Mouse (Mus musculus) embryonic fibroblast, embryonic 13.5 days (primary cell): Measurements from ENCODE around the gene Disp2.

ENCODE experiments used
- CTCF ChIP-seq: IDR thresholded peaks from 2 replicates; pipeline ENCODE4 v1.5.1; 2011; ENCODE audit warnings: mild to moderate bottlenecking, control low read depth, low read length, moderate library complexity, borderline replicate concordance; ENCODE audit not compliant: insufficient read depth
- POLR2A ChIP-seq: IDR thresholded peaks from 2 replicates; pipeline ENCODE4 v1.6.1; 2011; ENCODE audit warnings: low read depth, mild to moderate bottlenecking, control low read depth, low read length, moderate library complexity

DNA sequence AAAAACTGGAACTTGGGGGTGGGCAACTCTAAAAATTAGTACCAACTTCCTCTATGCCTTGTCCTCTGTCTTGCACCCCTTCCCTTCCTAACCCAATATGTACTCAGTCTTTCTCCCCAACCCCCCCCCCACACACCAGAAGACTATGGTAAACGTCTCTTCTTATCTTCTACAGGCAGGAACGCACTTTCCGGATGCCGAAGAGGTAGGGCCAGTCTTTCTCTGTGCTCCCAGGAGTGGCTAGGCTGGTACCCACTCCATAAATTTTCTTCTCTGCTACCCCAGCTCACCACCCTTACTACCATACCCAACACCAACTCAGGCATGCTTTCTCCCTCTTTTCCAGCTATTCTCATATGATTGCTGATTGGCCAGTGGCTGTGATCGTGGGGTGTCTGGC is 7.0 kb downstream of the Disp2 start:
- TF ChIP-seq POLR2A (no peak), CTCF (no peak)
